Mouse (Mus musculus): ENCODE measurements at regions not wholly inside any gene's neighbourhood (a gene's known extent, or its start where the extent isn't known, plus 50 kb on each side); places are given as distances from the start of the nearest gene placed in this dataset.

GRCm38 (mm10) chr8:116184241-116184640 is 320.5 kb upstream of the Dynlrb2 start:
- ATAC-seq (replicated peaks; ENCODE audit: insufficient number of reproducible peaks, low FRiP score, low TSS enrichment, poor library complexity, severe bottlenecking) = no peak

GRCm38 (mm10) chr8:116177946-116178345 is 326.8 kb upstream of the Dynlrb2 start:
- no peak for ATAC-seq (replicated peaks; ENCODE audit: insufficient number of reproducible peaks, low FRiP score, low TSS enrichment, poor library complexity, severe bottlenecking)

- no peak for ATAC-seq (replicated peaks; ENCODE audit: insufficient number of reproducible peaks, low FRiP score, low TSS enrichment, poor library complexity, severe bottlenecking)
Observed at GRCm38 (mm10) chr8:116174891-116175290, 329.9 kb upstream of the Dynlrb2 start.

- ATAC-seq (replicated peaks; ENCODE audit: insufficient number of reproducible peaks, low FRiP score, low TSS enrichment, poor library complexity, severe bottlenecking) = no peak
Observed at GRCm38 (mm10) chr8:116173961-116174360, 330.8 kb upstream of the Dynlrb2 start.

GRCm38 (mm10) chr8:116167874-116168273 is 336.9 kb upstream of the Dynlrb2 start:
- ATAC-seq (replicated peaks; ENCODE audit: insufficient number of reproducible peaks, low FRiP score, low TSS enrichment, poor library complexity, severe bottlenecking) = no peak

- ATAC-seq (replicated peaks; ENCODE audit: insufficient number of reproducible peaks, low FRiP score, low TSS enrichment, poor library complexity, severe bottlenecking) = no peak
Observed at GRCm38 (mm10) chr8:116164989-116165299, 339.8 kb upstream of the Dynlrb2 start.

GRCm38 (mm10) chr8:116164190-116164988 is 340.4 kb upstream of the Dynlrb2 start:
- no peak for ATAC-seq (replicated peaks; ENCODE audit: insufficient number of reproducible peaks, low FRiP score, low TSS enrichment, poor library complexity, severe bottlenecking)

- no peak for ATAC-seq (replicated peaks; ENCODE audit: insufficient number of reproducible peaks, low FRiP score, low TSS enrichment, poor library complexity, severe bottlenecking)
Observed at GRCm38 (mm10) chr8:116160932-116161331, 343.8 kb upstream of the Dynlrb2 start.

GRCm38 (mm10) chr8:116143687-116144573 is 360.8 kb upstream of the Dynlrb2 start:
- ATAC-seq (replicated peaks; ENCODE audit: insufficient number of reproducible peaks, low FRiP score, low TSS enrichment, poor library complexity, severe bottlenecking) = no peak

- no peak for ATAC-seq (replicated peaks; ENCODE audit: insufficient number of reproducible peaks, low FRiP score, low TSS enrichment, poor library complexity, severe bottlenecking)
Observed at GRCm38 (mm10) chr8:116141363-116141762, 363.4 kb upstream of the Dynlrb2 start.

GRCm38 (mm10) chr8:116139934-116140333 is 364.8 kb upstream of the Dynlrb2 start:
- ATAC-seq (replicated peaks; ENCODE audit: insufficient number of reproducible peaks, low FRiP score, low TSS enrichment, poor library complexity, severe bottlenecking) = no peak

- no peak for ATAC-seq (replicated peaks; ENCODE audit: insufficient number of reproducible peaks, low FRiP score, low TSS enrichment, poor library complexity, severe bottlenecking)
Observed at GRCm38 (mm10) chr8:116137765-116138164, 367.0 kb upstream of the Dynlrb2 start.

- ATAC-seq (replicated peaks; ENCODE audit: insufficient number of reproducible peaks, low FRiP score, low TSS enrichment, poor library complexity, severe bottlenecking) = no peak
Observed at GRCm38 (mm10) chr8:116133503-116133902, 371.3 kb upstream of the Dynlrb2 start.

- no peak for ATAC-seq (replicated peaks; ENCODE audit: insufficient number of reproducible peaks, low FRiP score, low TSS enrichment, poor library complexity, severe bottlenecking)
Observed at GRCm38 (mm10) chr8:116133084-116133483, 371.7 kb upstream of the Dynlrb2 start.

- no peak for ATAC-seq (replicated peaks; ENCODE audit: insufficient number of reproducible peaks, low FRiP score, low TSS enrichment, poor library complexity, severe bottlenecking)
Observed at GRCm38 (mm10) chr8:116120067-116120466, 384.7 kb upstream of the Dynlrb2 start.

GRCm38 (mm10) chr8:116117919-116118318 is 386.9 kb upstream of the Dynlrb2 start:
- ATAC-seq (replicated peaks; ENCODE audit: insufficient number of reproducible peaks, low FRiP score, low TSS enrichment, poor library complexity, severe bottlenecking) = no peak

GRCm38 (mm10) chr8:116116625-116117024 is 388.1 kb upstream of the Dynlrb2 start:
- no peak for ATAC-seq (replicated peaks; ENCODE audit: insufficient number of reproducible peaks, low FRiP score, low TSS enrichment, poor library complexity, severe bottlenecking)

- ATAC-seq (replicated peaks; ENCODE audit: insufficient number of reproducible peaks, low FRiP score, low TSS enrichment, poor library complexity, severe bottlenecking) = no peak
Observed at GRCm38 (mm10) chr8:116115811-116116372, 388.9 kb upstream of the Dynlrb2 start.

- ATAC-seq (replicated peaks; ENCODE audit: insufficient number of reproducible peaks, low FRiP score, low TSS enrichment, poor library complexity, severe bottlenecking) = no peak
Observed at GRCm38 (mm10) chr8:116114978-116115377, 389.8 kb upstream of the Dynlrb2 start.

GRCm38 (mm10) chr8:116114502-116114901 is 390.3 kb upstream of the Dynlrb2 start:
- no peak for ATAC-seq (replicated peaks; ENCODE audit: insufficient number of reproducible peaks, low FRiP score, low TSS enrichment, poor library complexity, severe bottlenecking)
